Mouse (Mus musculus) common myeloid progenitor, adult 5-6 weeks (primary cell): ENCODE results near the gene Bckdhb. TPM values are rescaled to one million over a fixed set of nuclear protein-coding genes. Genes with fewer than 3 reads are reported as not detected.

Experiments
- total RNA-seq: library from RNA; stranded (forward); fragments of 200-1000, 187-1606 nt; gene quantifications from 2 replicates; pipeline ENCODE4 v1.2.3, GENCODE M21; 2017

The Bckdhb gene
- total RNA-seq, 1 experiment from 2014 or later, result 16.7 TPM

Other genes starting within 250 kb of the Bckdhb start
- gene Elovl4, start 118.9 kb upstream of the Bckdhb start, total RNA-seq, result not detected in 2 replicates
- 55.1 and 55.3 TPM in 2 replicates for gene Ttk, start 90.5 kb upstream of the Bckdhb start, total RNA-seq